Mouse (Mus musculus) myocyte (in vitro differentiated cells): ENCODE measurements around the gene Fat3.

Experiments
- CEBPB ChIP-seq: IDR thresholded peaks from 2 replicates; pipeline ENCODE4 v1.6.1; 2011; ENCODE audit warnings: mild to moderate bottlenecking, moderate library complexity; ENCODE audit not compliant: poor library complexity, insufficient read depth, severe bottlenecking
- E2F4 ChIP-seq: IDR thresholded peaks from one replicate; pipeline ENCODE4 v1.6.1; 2011; ENCODE audit warnings: mild to moderate bottlenecking, control low read depth, moderate library complexity; ENCODE audit not compliant: insufficient read depth
- MYOD1 ChIP-seq, 3 experiments: IDR thresholded peaks; one replicate each; pipeline ENCODE4 v1.6.1; 2011; ENCODE audit warnings: control low read depth in 2 of 3, low read depth in 2 of 3, mild to moderate bottlenecking in 2 of 3, moderate library complexity in 1 of 3; ENCODE audit not compliant: insufficient read length in 2 of 3, control insufficient read depth in 1 of 3
- MYOG ChIP-seq, 3 experiments: IDR thresholded peaks; one replicate each; pipeline ENCODE4 v1.6.1; 2011; ENCODE audit warnings: control low read depth in 2 of 3, low read depth in 2 of 3, mild to moderate bottlenecking in 2 of 3; ENCODE audit not compliant: insufficient read length in 2 of 3, control insufficient read depth in 1 of 3, insufficient read depth in 1 of 3
- POLR2A ChIP-seq: IDR thresholded peaks from one replicate; pipeline ENCODE4 v1.6.1; 2011; ENCODE audit warnings: low read depth, mild to moderate bottlenecking, control low read depth, moderate library complexity; ENCODE audit not compliant: insufficient read length
- SRF ChIP-seq: IDR thresholded peaks from one replicate; pipeline ENCODE4 v1.6.1; 2011; ENCODE audit warnings: low read depth; ENCODE audit not compliant: control insufficient read depth, insufficient read length
- USF1 ChIP-seq: IDR thresholded peaks from one replicate; pipeline ENCODE4 v1.6.1; 2011; ENCODE audit warnings: low read depth, mild to moderate bottlenecking, control low read depth, moderate library complexity

DNA sequence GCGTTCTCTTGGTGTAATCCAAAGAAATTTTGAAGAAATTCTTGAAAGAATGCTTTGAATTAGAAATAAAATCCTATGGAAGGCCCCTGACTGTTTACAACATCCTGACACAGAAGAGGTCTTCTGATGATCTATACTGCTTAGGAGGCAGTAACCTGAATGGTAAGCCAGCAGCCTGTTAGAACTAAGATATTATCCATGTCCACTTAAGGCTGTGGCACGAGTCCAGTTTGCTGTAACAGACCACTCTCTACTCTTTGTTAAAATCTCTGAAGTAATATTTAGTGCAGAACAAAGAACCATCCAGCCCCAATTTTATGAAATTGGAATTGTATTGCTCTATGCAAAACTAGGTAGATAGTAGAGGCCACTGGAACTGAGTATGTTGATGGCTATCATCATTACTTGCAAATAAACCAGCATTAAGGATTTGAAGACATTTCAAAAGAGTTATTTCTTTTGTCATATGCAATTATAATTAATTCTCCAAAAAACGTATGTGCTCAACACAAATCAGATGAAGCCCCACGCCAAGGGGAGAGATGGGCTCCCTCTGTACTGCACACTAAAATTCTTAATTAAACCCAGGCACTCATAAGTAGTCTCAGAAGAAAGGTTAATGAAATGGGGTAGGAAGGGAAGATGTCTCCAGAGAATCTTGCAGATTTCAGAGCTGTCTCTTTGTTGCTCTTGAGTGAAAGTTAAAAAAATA, 230.9 kb downstream of the Fat3 start:
- no peak for TF ChIP-seq POLR2A
- no peak for TF ChIP-seq CEBPB
- TF ChIP-seq E2F4 = no peak
- TF ChIP-seq MYOG (IDR thresholded peaks at IDR 0.05; ENCODE audit: control insufficient read depth in 1 of 3, insufficient read depth in 1 of 3, insufficient read length in 2 of 3, low read depth in 2 of 3) = no peak
- TF ChIP-seq MYOD1 (IDR thresholded peaks at IDR 0.05; ENCODE audit: control insufficient read depth in 1 of 3, insufficient read length in 2 of 3, low read depth in 2 of 3) = no peak
- no peak for TF ChIP-seq USF1
- no peak for TF ChIP-seq SRF
